Mouse (Mus musculus): ENCODE results near the gene Psmb2.

Gene Psmb2

GRCm38 (mm10) chr4:126677054-126678003 is at the start of gene Psmb2:
Psmb2 (plus strand) TSS chr4:126677630.
- peak; percentile 98 to 99 for DNase-seq

- DNase-seq = no peak
These were observed 45.5 kb upstream of the Psmb2 start for GRCm38 (mm10) chr4:126631922-126632321.

GRCm38 (mm10) chr4:126632668-126633067 is 44.8 kb upstream of the Psmb2 start:
- no peak for DNase-seq

- no peak for DNase-seq
These were observed 41.1 kb upstream of the Psmb2 start for GRCm38 (mm10) chr4:126636330-126636729.

GRCm38 (mm10) chr4:126637446-126637845 is 40.0 kb upstream of the Psmb2 start:
- no peak for DNase-seq

GRCm38 (mm10) chr4:126639339-126639738 is 38.1 kb upstream of the Psmb2 start:
- DNase-seq = no peak

- DNase-seq = no peak
These were observed 35.5 kb upstream of the Psmb2 start for GRCm38 (mm10) chr4:126641901-126642300.

GRCm38 (mm10) chr4:126643815-126644214 is 33.6 kb upstream of the Psmb2 start:
- no peak for DNase-seq

GRCm38 (mm10) chr4:126644333-126644963 is 33.0 kb upstream of the Psmb2 start:
- DNase-seq = peak; percentile 23 to 61

- peak in 1 of 2 experiments; percentile 41 for DNase-seq
These were observed 29.2 kb upstream of the Psmb2 start for GRCm38 (mm10) chr4:126647996-126648910.

GRCm38 (mm10) chr4:126653148-126653547 is 24.3 kb upstream of the Psmb2 start:
- DNase-seq = no peak

- no peak for DNase-seq
These were observed 22.1 kb upstream of the Psmb2 start for GRCm38 (mm10) chr4:126655356-126655755.

GRCm38 (mm10) chr4:126661249-126661648 is 16.2 kb upstream of the Psmb2 start:
- no peak for DNase-seq

- no peak for DNase-seq
These were observed 10.4 kb upstream of the Psmb2 start for GRCm38 (mm10) chr4:126667075-126667474.

- no peak for DNase-seq
These were observed 4.9 kb downstream of the Psmb2 start for GRCm38 (mm10) chr4:126682298-126682697.

- DNase-seq = no peak
These were observed 5.7 kb downstream of the Psmb2 start for GRCm38 (mm10) chr4:126683084-126683483.

- no peak for DNase-seq
These were observed 12.0 kb downstream of the Psmb2 start for GRCm38 (mm10) chr4:126689457-126689856.

GRCm38 (mm10) chr4:126693021-126693420 is 15.6 kb downstream of the Psmb2 start:
- no peak for DNase-seq

GRCm38 (mm10) chr4:126696908-126697307 is 19.5 kb downstream of the Psmb2 start:
- DNase-seq = no peak

- DNase-seq = no peak
These were observed 29.4 kb downstream of the Psmb2 start for GRCm38 (mm10) chr4:126706630-126707438.

- no peak for DNase-seq
These were observed 30.0 kb downstream of the Psmb2 start for GRCm38 (mm10) chr4:126707439-126707826.

- DNase-seq = peak in 1 of 2 experiments; percentile 30
These were observed 54.7 kb downstream of the Psmb2 start for GRCm38 (mm10) chr4:126732111-126732510.
